In the genomic region with DNA sequence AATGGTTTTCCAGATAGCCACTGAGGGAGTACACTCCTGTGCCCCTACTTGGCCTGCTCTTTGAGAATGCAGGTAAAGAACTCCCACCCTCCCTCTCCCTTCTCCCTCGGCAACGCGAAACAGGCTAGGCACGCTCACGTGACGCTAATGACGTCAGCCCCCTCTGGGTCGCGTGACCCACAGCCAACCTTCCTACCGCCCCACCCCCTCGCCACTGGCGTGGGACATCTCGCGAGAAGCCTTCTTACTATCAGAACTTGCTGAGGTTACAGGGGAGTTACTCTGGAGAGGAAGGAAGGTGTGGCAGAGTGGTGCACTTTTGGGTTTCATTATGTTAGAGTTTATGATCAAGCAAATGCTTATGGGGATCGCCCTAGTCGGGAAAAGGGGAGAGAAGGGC, we compare ENCODE assay signal across 8 mouse cellular contexts. TPM values are rescaled to one million over a fixed set of nuclear protein-coding genes. Genes with fewer than 3 reads are reported as not detected.
DNase-seq lines count a peak whose midpoint lies in the region; ATAC-seq and TF ChIP-seq lines count a peak whose summit lies in the region.

A gene (plus strand): TSS at position 217 of the 400 bp plus-strand sequence.

- H3K4me3 ChIP-seq in hindbrain, embryonic 11.5 days (ENCODE audit: low read depth, low read length) = peak within 1 kb of the TSS; percentile 81
- H3K4me3 ChIP-seq in lung, embryonic 16.5 days (ENCODE audit: low read length) = peak within 1 kb of the TSS; percentile 91
- H3K4me3 ChIP-seq in thymus, adult 2 months (ENCODE audit: control insufficient read depth, insufficient read depth, low read length) = peak within 1 kb of the TSS; percentile 92

- peak within 1 kb of the TSS; percentile 77 for H3K9ac ChIP-seq in hindbrain, embryonic 11.5 days (ENCODE audit: low read depth, low read length)
- peak within 1 kb of the TSS; percentile 93 for H3K9ac ChIP-seq in lung, embryonic 16.5 days (ENCODE audit: low read length)

- H3K4me1 ChIP-seq in hindbrain, embryonic 11.5 days (replicated peaks; ENCODE audit: control insufficient read depth, insufficient read depth, low read length) = no peaks in the 10 kb centered on the region
- peaks cover 7% of the 10 kb centered on the region; the same call in 1 of the 2 replicates for H3K4me1 ChIP-seq in lung, embryonic 16.5 days (replicated peaks; ENCODE audit: control insufficient read depth, insufficient read depth, low read length)
- H3K4me1 ChIP-seq in thymus, adult 2 months (replicated peaks; ENCODE audit: control insufficient read depth, insufficient read depth, low read length) = no peaks in the 10 kb centered on the region

- H3K36me3 ChIP-seq in hindbrain, embryonic 11.5 days (ENCODE audit: control insufficient read depth, insufficient read depth, low read length) = no peaks in the 10 kb centered on the region
- 0 out of 2 replicates have a peak, but pooled peaks cover 2% of the 10 kb centered on the region for H3K36me3 ChIP-seq in lung, embryonic 16.5 days (ENCODE audit: control insufficient read depth, insufficient read depth, low read length)
- H3K36me3 ChIP-seq in thymus, adult 2 months (ENCODE audit: control insufficient read depth, insufficient read depth, low read length) = no peaks in the 10 kb centered on the region

- H3K27ac ChIP-seq in hindbrain, embryonic 11.5 days (ENCODE audit: low read depth, low read length) = peak within 1 kb of the TSS; percentile 94
- H3K27ac ChIP-seq in lung, embryonic 16.5 days (ENCODE audit: low read length) = peak within 1 kb of the TSS; percentile 99
- peak within 1 kb of the TSS; percentile 85 for H3K27ac ChIP-seq in thymus, adult 2 months (ENCODE audit: control insufficient read depth, insufficient read depth, low read length)

- 0 out of 2 replicates have a peak, but pooled peaks have one; percentile 44 for TF ChIP-seq CTCF in thymus, adult 2 months (IDR thresholded peaks at IDR 0.05; ENCODE audit: borderline replicate concordance, control insufficient read depth, extremely low read depth, insufficient read depth, low read length, poor library complexity)

- ATAC-seq in hindbrain, embryonic 11.5 days (ENCODE audit: low FRiP score) = peak; percentile 93
- peak; percentile 91 for ATAC-seq in lung, embryonic 16.5 days (ENCODE audit: low read depth)

- H3K4me2 ChIP-seq in hindbrain, embryonic 11.5 days (replicated peaks; ENCODE audit: low read depth, low read length) = peak within 1 kb of the TSS; percentile 90
- peak within 1 kb of the TSS; percentile 93 for H3K4me2 ChIP-seq in lung, embryonic 16.5 days (ENCODE audit: low read depth, low read length)

- peak; percentile 63 for TF ChIP-seq POLR2A in thymus, adult 2 months (IDR thresholded peaks at IDR 0.05; ENCODE audit: control insufficient read depth, extremely low read depth, insufficient read depth, low read length, poor library complexity)

- no peaks in the 10 kb centered on the region for H3K27me3 ChIP-seq in hindbrain, embryonic 11.5 days (ENCODE audit: control insufficient read depth, insufficient read depth, low read length)
- no peaks in the 10 kb centered on the region for H3K27me3 ChIP-seq in lung, embryonic 16.5 days (ENCODE audit: control insufficient read depth, insufficient read depth, low read depth, low read length)
- no peaks in the 10 kb centered on the region for H3K27me3 ChIP-seq in thymus, adult 2 months (ENCODE audit: control insufficient read depth, insufficient read depth, low read length)

- no peaks in the 10 kb centered on the region for H3K9me3 ChIP-seq in hindbrain, embryonic 11.5 days (ENCODE audit: control insufficient read depth, low read length)
- H3K9me3 ChIP-seq in lung, embryonic 16.5 days (ENCODE audit: control insufficient read depth, low read length) = no peaks in the 10 kb centered on the region

- under 1% methylated on average over 16 of the region's 16 CpGs for WGBS in hindbrain, embryonic 11.5 days
- WGBS in lung, embryonic 16.5 days = under 1% methylated on average over 16 of the region's 16 CpGs
- under 1% methylated on average over 16 of the region's 16 CpGs for WGBS in thymus, adult 2 months

- DNase-seq in R1 (ENCODE audit: low read depth, low spot score) = peak; percentile 97
- DNase-seq in cerebellum, postnatal 14 days = peak; percentile 99
- DNase-seq in frontal cortex, postnatal 10 days (ENCODE audit: low spot score in 2 of 2) = peak; percentile 95 to 96
- DNase-seq in hindbrain, embryonic 11.5 days (ENCODE audit: low spot score) = peak; percentile 98
- DNase-seq in layer of hippocampus, adult 9-11 months = peak; percentile 97
- DNase-seq in ovary, adult 18-20 months (ENCODE audit: low spot score) = peak; percentile 94
- DNase-seq in thymus, adult 2 months = peak; percentile 99

RNA-seq across cellular contexts. Expression of the gene that starts here (rescaled TPM):
- polyA plus RNA-seq in hindbrain, embryonic 11.5 days (2014; fragmentation: Nextera tagmentation; extraction: Ambion mirVana) = 15.7 and 20.6 TPM in 2 replicates
- polyA plus RNA-seq in lung, embryonic 16.5 days (2015; fragmentation: Nextera tagmentation; extraction: Ambion mirVana) = 34.3 and 35.0 TPM in 2 replicates
- 40.1 and 41.5 TPM in 2 replicates for polyA plus RNA-seq in thymus, adult 2 months (2012; rRNA removed)

Comparison
In these comparisons a context has a peak if more than half of its experiments do, and no peak if none do; other contexts are left out.
1. Peak in every context shown above with its lines: DNase-seq, ATAC-seq, H3K4me3 ChIP-seq and H3K27ac ChIP-seq.